Mouse (Mus musculus) ovary, postnatal 36 days (tissue): ENCODE measurements at regions not wholly inside any gene's neighbourhood (a gene's known extent, or its start where the extent isn't known, plus 50 kb on each side); places are given as distances from the start of the nearest gene placed in this dataset.

Experiments
- DNase-seq: peaks from one replicate; pipeline ENCODE4 v3.0.0; 2022; ENCODE audit warnings: low spot score, mixed read lengths

GRCm38 (mm10) chr5:126155216-126155880, 623.8 kb downstream of the Tmem132b start:
- DNase-seq, result no peak

- no peak for DNase-seq
These were observed 654.5 kb downstream of the Tmem132b start for GRCm38 (mm10) chr5:126186111-126186510.

- DNase-seq, result no peak
These were observed 668.3 kb downstream of the Tmem132b start for GRCm38 (mm10) chr5:126199876-126200275.

- DNase-seq, result no peak
These were observed 670.0 kb downstream of the Tmem132b start for GRCm38 (mm10) chr5:126201535-126201934.

GRCm38 (mm10) chr5:126201996-126202395, 670.4 kb downstream of the Tmem132b start:
- DNase-seq, result no peak

- DNase-seq, result no peak
These were observed 685.4 kb downstream of the Tmem132b start for GRCm38 (mm10) chr5:126217016-126217415.

- DNase-seq, result no peak
These were observed 686.2 kb downstream of the Tmem132b start for GRCm38 (mm10) chr5:126217746-126218145.

GRCm38 (mm10) chr5:126223696-126224095, 692.1 kb downstream of the Tmem132b start:
- no peak for DNase-seq

- no peak for DNase-seq
These were observed 699.2 kb downstream of the Tmem132b start for GRCm38 (mm10) chr5:126230768-126231167.

GRCm38 (mm10) chr5:126238071-126238470, 706.5 kb downstream of the Tmem132b start:
- no peak for DNase-seq

- DNase-seq, result no peak
These were observed 714.2 kb downstream of the Tmem132b start for GRCm38 (mm10) chr5:126245776-126246175.

GRCm38 (mm10) chr5:126250331-126250730, 718.8 kb downstream of the Tmem132b start:
- DNase-seq, result no peak

GRCm38 (mm10) chr5:126254661-126255060, 723.1 kb downstream of the Tmem132b start:
- no peak for DNase-seq

GRCm38 (mm10) chr5:126257860-126258259, 726.3 kb downstream of the Tmem132b start:
- no peak for DNase-seq

GRCm38 (mm10) chr5:126266471-126266870, 734.9 kb downstream of the Tmem132b start:
- no peak for DNase-seq

GRCm38 (mm10) chr5:126266929-126267609, 735.5 kb downstream of the Tmem132b start:
- no peak for DNase-seq

- DNase-seq, result no peak
These were observed 737.0 kb downstream of the Tmem132b start for GRCm38 (mm10) chr5:126268592-126268991.

- DNase-seq, result no peak
These were observed 742.7 kb downstream of the Tmem132b start for GRCm38 (mm10) chr5:126274316-126274715.

- DNase-seq, result no peak
These were observed 749.6 kb downstream of the Tmem132b start for GRCm38 (mm10) chr5:126281057-126281728.

GRCm38 (mm10) chr5:126281782-126282181, 750.2 kb downstream of the Tmem132b start:
- no peak for DNase-seq

- DNase-seq, result no peak
These were observed 793.3 kb downstream of the Tmem132b start for GRCm38 (mm10) chr5:126324847-126325246.

- no peak for DNase-seq
These were observed 796.7 kb downstream of the Tmem132b start for GRCm38 (mm10) chr5:126328276-126328675.

GRCm38 (mm10) chr5:126335091-126335490, 803.5 kb downstream of the Tmem132b start:
- DNase-seq, result no peak
